Mouse (Mus musculus): Measurements from ENCODE around the gene Dock9. TPM values are rescaled to one million over a fixed set of nuclear protein-coding genes. Genes with fewer than 3 reads are reported as not detected.

Gene Dock9
- total and polyA plus RNA-seq, 3 experiments = 9.3 to 12.2 (median 10.3) TPM

- H3K79me2 ChIP-seq (replicated peaks; ENCODE audit: control insufficient read depth, extremely low read depth, insufficient read depth, poor library complexity, severe bottlenecking) = no peaks in the 10 kb centered on the region
- peak; percentile 97 for DNase-seq (ENCODE audit: extremely low read depth)
- peaks cover 0 to 29% of the 10 kb centered on the region in 2 experiments; a peak in 2 of 4 replicates for H3K4me1 ChIP-seq (ENCODE audit: control insufficient read depth in 1 of 2, insufficient read depth in 2 of 2)
- H3K4me3 ChIP-seq (replicated peaks in 1 of 3; ENCODE audit: low read depth in 2 of 3, low read length in 2 of 3, poor library complexity in 1 of 3) = peak overlapping the region; percentile 49 to 75 (median 74)
- peak overlapping the region; percentile 51 for H3K9ac ChIP-seq (ENCODE audit: insufficient read depth, low read depth)
- H3K27me3 ChIP-seq (replicated peaks) = no peaks in the 10 kb centered on the region
- peak overlapping the region; percentile 76 for H3K27ac ChIP-seq (ENCODE audit: insufficient read depth, low read depth)
- H3K36me3 ChIP-seq (replicated peaks in 1 of 2; ENCODE audit: control insufficient read depth in 1 of 2, insufficient read depth in 1 of 2, low read length in 1 of 2) = peaks cover 0 to 4% of the 10 kb centered on the region in 2 experiments
- dilution Hi-C loops (cut with MboI; ENCODE audit: extremely low pct_ligation_motif_present, extremely low pct_unique_long_range_greater_than_20kb, low sequenced_read_pairs) = no loop called here
- TF ChIP-seq MXI1 (IDR thresholded peaks at IDR 0.05; ENCODE audit: low read depth, low read length) (no peak; the same call in 1 of the 2 replicates), SMC3 (IDR thresholded peaks at IDR 0.05; ENCODE audit: low read depth, low read length) (no peak; the same call in 1 of the 2 replicates), CHD1 (IDR thresholded peaks at IDR 0.05; ENCODE audit: low read depth, low read length) (no peak), MAFK (IDR thresholded peaks at IDR 0.05; ENCODE audit: insufficient replicate concordance, low read length) (no peak), BHLHE40 (IDR thresholded peaks at IDR 0.05; ENCODE audit: low read depth, low read length) (no peak), ZMIZ1 (IDR thresholded peaks at IDR 0.05; ENCODE audit: low read depth, low read length) (peak; percentile 76; the same call in 1 of the 2 replicates), POLR2A (IDR thresholded peaks at IDR 0.05; ENCODE audit: low read depth, low read length) (peak; percentile 85), TBP (conservative IDR thresholded peaks at IDR 0.05; ENCODE audit: low read depth, low read length) (0 out of 2 replicates have a peak, but pooled peaks have one; percentile 40), UBTF (IDR thresholded peaks at IDR 0.05; ENCODE audit: low read depth, low read length) (no peak), ZNF384 (IDR thresholded peaks at IDR 0.05; ENCODE audit: low read depth, low read length) (no peak), EP300 (IDR thresholded peaks at IDR 0.05; ENCODE audit: low read length) (no peak), MYC (IDR thresholded peaks at IDR 0.05; ENCODE audit: low read depth, low read length) (no peak), ZC3H11A (IDR thresholded peaks at IDR 0.05; ENCODE audit: low read depth, low read length) (no peak), NELFE (IDR thresholded peaks at IDR 0.05; ENCODE audit: low read depth, low read length) (peak; percentile 87), IRF4 (IDR thresholded peaks at IDR 0.05; ENCODE audit: low read depth, low read length) (no peak), E2F4 (IDR thresholded peaks at IDR 0.05; ENCODE audit: insufficient replicate concordance, low read depth, low read length) (0 out of 2 replicates have a peak, but pooled peaks have one; percentile 28), MAZ (IDR thresholded peaks at IDR 0.05; ENCODE audit: low read depth, low read length) (0 out of 2 replicates have a peak, but pooled peaks have one; percentile 20), PAX5 (IDR thresholded peaks at IDR 0.05; ENCODE audit: low read length) (no peak), MAX (IDR thresholded peaks at IDR 0.05; ENCODE audit: low read length) (no peak), ZKSCAN1 (IDR thresholded peaks at IDR 0.05; ENCODE audit: borderline replicate concordance, low read depth, low read length) (no peak), NRF1 (IDR thresholded peaks at IDR 0.05; ENCODE audit: low read depth, low read length) (peak; percentile 99), CHD2 (IDR thresholded peaks at IDR 0.05; ENCODE audit: low read length) (no peak), USF2 (conservative IDR thresholded peaks at IDR 0.05; ENCODE audit: low read depth, low read length) (no peak), USF1 (IDR thresholded peaks at IDR 0.05; ENCODE audit: low read depth, low read length) (no peak), KAT2A (IDR thresholded peaks at IDR 0.05; ENCODE audit: insufficient replicate concordance, low read length) (no peak), CTCF (conservative IDR thresholded peaks at IDR 0.05 in 1 of 2, IDR thresholded peaks at IDR 0.05 in 1 of 2; ENCODE audit: low read depth in 2 of 2, low read length in 2 of 2) (no peak), JUND (conservative IDR thresholded peaks at IDR 0.05; ENCODE audit: low read depth, low read length) (no peak), POLR2AphosphoS2 (IDR thresholded peaks at IDR 0.05; ENCODE audit: low read depth, low read length) (0 out of 2 replicates have a peak, but pooled peaks have one; percentile 48), RCOR1 (conservative IDR thresholded peaks at IDR 0.05; ENCODE audit: low read depth, low read length) (no peak), TCF12 (IDR thresholded peaks at IDR 0.05; ENCODE audit: low read depth, low read length) (peak; percentile 60; the same call in 1 of the 2 replicates), ETS1 (conservative IDR thresholded peaks at IDR 0.05; ENCODE audit: low read depth, low read length) (no peak), JUN (IDR thresholded peaks at IDR 0.05; ENCODE audit: insufficient read depth, low read depth, low read length) (no peak), GABPA (IDR thresholded peaks at IDR 0.05; ENCODE audit: insufficient replicate concordance, low read depth, low read length) (no peak), MEF2A (IDR thresholded peaks at IDR 0.05; ENCODE audit: borderline replicate concordance, low read depth, low read length) (no peak), RAD21 (IDR thresholded peaks at IDR 0.05; ENCODE audit: low read depth, low read length) (no peak), HCFC1 (IDR thresholded peaks at IDR 0.05; ENCODE audit: low read depth, low read length) (peak; percentile 15; the same call in 1 of the 2 replicates), SIN3A (IDR thresholded peaks at IDR 0.05; ENCODE audit: low read length) (peak; percentile 29), ELF1 (IDR thresholded peaks at IDR 0.05; ENCODE audit: low read depth, low read length) (peak; percentile 58; the same call in 1 of the 2 replicates)
- H3K4me2 ChIP-seq (ENCODE audit: insufficient read depth, low read depth, poor library complexity, severe bottlenecking) = peak overlapping the region; percentile 78
- no peaks in the 10 kb centered on the region for H3K9me3 ChIP-seq (replicated peaks; ENCODE audit: low read length)
- in situ Hi-C loops (cut with MboI; ENCODE audit: low pct_ligation_motif_present, low pct_unique_long_range_greater_than_20kb, low sequenced_read_pairs) = no loop called here
Observed at GRCm38 (mm10) chr14:121798411-121798799, 768 bp upstream of the Dock9 start.

Measured in CH12.LX (cell line).